Mouse (Mus musculus) adrenal gland, postnatal 25 days (tissue): ENCODE data around the gene Zer1. TPM values are rescaled to one million over a fixed set of nuclear protein-coding genes. Genes with fewer than 3 reads are reported as not detected.

Experiments used
- DNase-seq: peaks from one replicate; pipeline ENCODE4 v3.0.0; 2021; ENCODE audit warnings: mixed read lengths
- total RNA-seq: library from RNA; stranded (reverse); gene quantifications from 2 replicates; pipeline ENCODE4 v1.2.3, GENCODE M21; 2021

Gene Zer1
- total RNA-seq, 1 experiment from 2014 or later, result 51.7 TPM

DNA sequence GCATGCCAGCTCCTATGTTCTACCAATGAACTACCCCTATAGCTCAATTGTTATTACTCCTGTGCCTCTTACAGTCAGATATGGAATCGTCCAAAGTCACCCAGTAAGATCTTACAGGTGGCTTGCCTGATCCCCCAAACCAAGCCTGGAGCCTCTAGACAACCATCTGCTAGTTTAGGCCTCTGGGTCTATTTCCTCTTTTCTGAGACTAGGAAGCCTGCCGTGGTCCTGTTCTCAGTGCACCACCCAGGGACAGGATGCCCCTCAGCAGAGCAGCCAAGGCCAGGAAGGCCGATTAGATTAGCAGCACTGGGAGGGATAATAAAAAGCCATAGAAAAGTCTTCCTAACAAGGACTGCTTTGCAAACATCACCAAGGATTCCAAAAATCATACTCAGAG, 74.6 kb downstream of the Zer1 start:
- no peak for DNase-seq

DNA sequence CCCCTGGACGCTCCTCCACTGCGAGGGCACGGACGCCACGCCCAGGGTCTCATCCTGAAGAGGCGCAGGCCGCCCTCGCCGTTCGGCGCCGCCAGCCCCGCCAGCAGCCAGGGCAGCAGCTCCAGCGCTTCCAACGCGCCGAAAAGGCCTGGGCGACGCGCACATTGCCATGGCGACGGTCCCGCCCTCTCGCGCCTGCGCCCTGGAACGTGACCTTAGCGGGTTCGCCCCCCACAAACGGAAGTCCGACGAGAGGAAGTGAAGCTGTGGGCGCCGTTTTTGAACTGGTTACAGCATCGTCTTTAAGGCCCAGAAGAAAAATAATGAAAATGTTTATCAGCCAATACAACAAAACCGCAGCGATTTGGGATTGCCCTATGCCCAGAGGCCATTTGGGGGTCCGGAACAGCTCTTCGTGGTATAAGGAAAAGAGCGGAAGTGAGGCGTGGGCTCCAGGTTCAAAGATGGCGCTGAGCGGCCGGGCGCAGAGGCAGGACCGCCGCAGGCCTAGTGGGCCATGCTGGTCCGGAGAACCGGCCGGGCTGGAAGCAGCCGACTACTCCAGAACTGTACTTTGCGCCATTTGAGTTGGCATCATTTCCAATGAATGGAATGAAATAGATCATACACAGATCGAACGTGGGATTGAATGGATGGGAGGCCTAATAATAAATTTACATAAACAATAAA, 75.5 kb downstream of the Zer1 start, which contains the start of gene Wdr34:
TSS of gene Wdr34 (minus strand) at position 183 of the 690 bp plus-strand sequence.
- DNase-seq, result peak; percentile 99

DNA sequence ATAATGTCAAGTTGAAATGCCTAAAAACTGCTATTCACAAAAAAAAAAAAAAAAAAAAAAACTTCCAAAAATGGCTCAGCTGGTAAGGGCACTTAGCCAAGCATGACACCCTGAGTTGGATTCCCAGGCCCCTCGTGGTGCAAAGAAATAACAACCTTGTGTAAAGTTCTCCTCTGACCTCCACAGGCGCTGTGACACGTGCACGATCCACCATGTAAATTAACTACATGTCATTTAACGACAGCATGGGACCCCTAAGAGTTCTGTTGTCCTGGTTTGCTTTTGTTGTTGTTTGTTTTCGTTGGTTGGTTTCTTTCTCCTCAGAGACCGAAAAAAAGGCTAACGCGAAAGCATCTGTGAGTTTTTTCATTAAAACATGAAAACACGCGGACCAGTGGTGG, 76.3 kb downstream of the Zer1 start:
- no peak for DNase-seq

Other genes starting within 250 kb of the Zer1 start
- 51.0 and 66.3 TPM in 2 replicates for gene Odf2, start 235.4 kb downstream of the Zer1 start, total RNA-seq
- 39.1 and 41.9 TPM in 2 replicates for gene Gle1, start 189.2 kb downstream of the Zer1 start, total RNA-seq
- gene Sptan1, start 159.0 kb downstream of the Zer1 start, total RNA-seq, result 206 and 225 TPM in 2 replicates
- 18.5 and 26.6 TPM in 2 replicates for gene Wdr34, start 75.7 kb downstream of the Zer1 start, total RNA-seq
- gene Set, start 67.2 kb downstream of the Zer1 start, total RNA-seq, result 244 and 253 TPM in 2 replicates
- gene Pkn3, start 46.9 kb downstream of the Zer1 start, total RNA-seq, result 7.6 and 8.6 TPM in 2 replicates
- gene Zdhhc12, start 30.9 kb downstream of the Zer1 start, total RNA-seq, result 26.0 and 27.4 TPM in 2 replicates
- 54.0 and 71.3 TPM in 2 replicates for gene Tbc1d13, start 9.2 kb upstream of the Zer1 start, total RNA-seq
- gene Endog, start 46.9 kb upstream of the Zer1 start, total RNA-seq, result 29.5 and 34.8 TPM in 2 replicates
- gene Spout1, start 53.9 kb upstream of the Zer1 start, total RNA-seq, result 25.9 and 28.7 TPM in 2 replicates
- 25.7 and 28.7 TPM in 2 replicates for gene Kyat1, start 81.3 kb upstream of the Zer1 start, total RNA-seq
- 51.1 and 52.2 TPM in 2 replicates for gene Lrrc8a, start 113.1 kb upstream of the Zer1 start, total RNA-seq
- 1.5 and 2.9 TPM in 2 replicates for gene Gm28035, start 116.0 kb upstream of the Zer1 start, total RNA-seq
- 9.6 and 18.1 TPM in 2 replicates for gene Phyhd1, start 141.6 kb upstream of the Zer1 start, total RNA-seq
- not detected in 2 replicates for gene Gm28038, start 156.5 kb upstream of the Zer1 start, total RNA-seq
- 39.7 and 47.3 TPM in 2 replicates for gene Dolk, start 161.7 kb upstream of the Zer1 start, total RNA-seq
- gene Nup188, start 161.8 kb upstream of the Zer1 start, total RNA-seq, result 38.0 and 38.9 TPM in 2 replicates
- 90.0 and 111 TPM in 2 replicates for gene Sh3glb2, start 234.8 kb upstream of the Zer1 start, total RNA-seq
- gene Miga2, start 239.6 kb upstream of the Zer1 start, total RNA-seq, result 65.4 and 83.5 TPM in 2 replicates